Mouse (Mus musculus) frontal cortex, adult 2 months (tissue): Measurements from ENCODE around the gene Depp1. TPM values are rescaled to one million over a fixed set of nuclear protein-coding genes. Genes with fewer than 3 reads are reported as not detected.
"Not testable (repeated sequence)": the region's sequence is repeated elsewhere in the genome, so short reads cannot be mapped to it uniquely, and the experiment has no call there.

Experiments
- DNase-seq, 2 experiments: peaks; one replicate each; pipeline ENCODE4 v3.0.0; 2022; ENCODE audit warnings: low spot score in 1 of 2; ENCODE audit errors: extremely low spot score in 1 of 2
- polyA plus RNA-seq: library from polyadenylated mRNA; depleted of rRNA; stranded (reverse); fragments of >200 nt; gene quantifications from 2 replicates; pipeline ENCODE4 v1.2.3, GENCODE M21; 2012; rRNA removed

Gene Depp1
- 0.88 and 1.8 TPM in 2 replicates for polyA plus RNA-seq

- DNase-seq = no peak
Observed at GRCm38 (mm10) chr6:116650406-116650805, at the start of gene Depp1. Gene Depp1, plus strand, starts transcription at chr6:116650609.

GRCm38 (mm10) chr6:116600969-116601368, 49.4 kb upstream of the Depp1 start:
- not testable (repeated sequence) for DNase-seq

- no peak for DNase-seq
Observed at GRCm38 (mm10) chr6:116607230-116607629, 43.2 kb upstream of the Depp1 start.

- no peak for DNase-seq
Observed at GRCm38 (mm10) chr6:116615719-116616118, 34.7 kb upstream of the Depp1 start.

- DNase-seq = no peak
Observed at GRCm38 (mm10) chr6:116618073-116618472, 32.3 kb upstream of the Depp1 start.

GRCm38 (mm10) chr6:116621318-116622023, 28.9 kb upstream of the Depp1 start:
- no peak for DNase-seq

GRCm38 (mm10) chr6:116626417-116626816, 24.0 kb upstream of the Depp1 start:
- not testable (repeated sequence) for DNase-seq

- peak in 1 of 2 experiments; percentile 11 for DNase-seq
Observed at GRCm38 (mm10) chr6:116628095-116628494, 22.3 kb upstream of the Depp1 start.

- DNase-seq = peak in 1 of 2 experiments; percentile 66
Observed at GRCm38 (mm10) chr6:116628539-116629171, 21.8 kb upstream of the Depp1 start, which contains the start of gene Zfp422. Gene Zfp422, minus strand, starts transcription at chr6:116628999.

- DNase-seq = no peak
Observed at GRCm38 (mm10) chr6:116629766-116630165, 20.6 kb upstream of the Depp1 start.

- peak in 1 of 2 experiments; percentile 89 for DNase-seq
Observed at GRCm38 (mm10) chr6:116632129-116632528, 18.3 kb upstream of the Depp1 start.

- DNase-seq = no peak
Observed at GRCm38 (mm10) chr6:116633741-116634695, 16.4 kb upstream of the Depp1 start.

GRCm38 (mm10) chr6:116635251-116636180, 14.9 kb upstream of the Depp1 start:
- DNase-seq = no peak

- no peak for DNase-seq
Observed at GRCm38 (mm10) chr6:116636581-116637235, 13.7 kb upstream of the Depp1 start.

GRCm38 (mm10) chr6:116637496-116637895, 12.9 kb upstream of the Depp1 start:
- DNase-seq = no peak

- DNase-seq = no peak
Observed at GRCm38 (mm10) chr6:116638871-116639270, 11.5 kb upstream of the Depp1 start.

GRCm38 (mm10) chr6:116639663-116640062, 10.7 kb upstream of the Depp1 start:
- DNase-seq = no peak

GRCm38 (mm10) chr6:116642942-116643341, 7.5 kb upstream of the Depp1 start:
- DNase-seq = peak; percentile 72 to 82

GRCm38 (mm10) chr6:116643881-116644280, 6.5 kb upstream of the Depp1 start:
- no peak for DNase-seq
